Mouse (Mus musculus) intestine, embryonic 15.5 days (tissue): ENCODE results near the gene Sec61b. TPM values are rescaled to one million over a fixed set of nuclear protein-coding genes. Genes with fewer than 3 reads are reported as not detected.

ENCODE experiments used
- polyA plus RNA-seq: library from polyadenylated mRNA; unstranded; fragments of >200 nt; fragmentation: Nextera tagmentation; extraction: Ambion mirVana; gene quantifications from 2 replicates; pipeline ENCODE4 v1.2.1, GENCODE M21; 2015

The Sec61b gene
- polyA plus RNA-seq, 1 experiment from 2014 or later, result 430 TPM

Other genes with a start within 250 kb of the Sec61b start
- 24.3 and 28.0 TPM in 2 replicates for gene Tgfbr1, start 121.4 kb upstream of the Sec61b start, polyA plus RNA-seq
- gene Alg2, start 325 bp upstream of the Sec61b start, polyA plus RNA-seq, result 54.3 and 56.0 TPM in 2 replicates